Mouse (Mus musculus) ES-E14 (cell line): ENCODE measurements around the gene Lrrc61.

Experiments used
- CHD2 ChIP-seq: IDR thresholded peaks from 2 replicates; pipeline ENCODE4 v1.6.1; 2014; ENCODE audit warnings: mild to moderate bottlenecking, low read depth, low read length, inconsistent platforms
- ZC3H11A ChIP-seq: IDR thresholded peaks from 2 replicates; pipeline ENCODE4 v1.6.1; 2012; ENCODE audit warnings: low read depth, mild to moderate bottlenecking, inconsistent platforms, low read length, borderline replicate concordance

- TF ChIP-seq CHD2 = no peak
- TF ChIP-seq ZC3H11A = no peak
These were observed 47.6 kb downstream of the Lrrc61 start for GRCm38 (mm10) chr6:48602080-48602741.
